Mouse (Mus musculus) heart, embryonic 16.5 days (tissue): ENCODE results near the gene Gm45521. TPM values are rescaled to one million over a fixed set of nuclear protein-coding genes. Genes with fewer than 3 reads are reported as not detected.
A peak's percentile ranks its signal among the peaks of the same experiment; 100 is the strongest.

Source experiments
- ATAC-seq: fragments of 200-750 bp; cut with Nextera tagmentation; replicated peaks from 2 replicates; pipeline ENCODE4 v1.8.0; 2017; ENCODE audit warnings: moderate number of reproducible peaks; ENCODE audit not compliant: insufficient read depth, low FRiP score; ENCODE audit errors: extremely low read depth
- H3K27ac ChIP-seq: fragments of 300-500 bp; sonication (generic); 2 replicates; pipeline ENCODE4 v1.5.1; 2014; ENCODE audit warnings: mild to moderate bottlenecking, low read length, control low read depth, moderate library complexity
- H3K27me3 ChIP-seq: fragments of 300-500 bp; sonication (generic); 2 replicates; pipeline ENCODE4 v1.6.1; 2014; ENCODE audit warnings: low read length, mixed read lengths; ENCODE audit not compliant: control insufficient read depth, insufficient read depth
- H3K36me3 ChIP-seq: fragments of 300-500 bp; sonication (generic); 2 replicates; pipeline ENCODE4 v1.6.1; 2014; ENCODE audit not compliant: control insufficient read depth, insufficient read depth
- H3K4me1 ChIP-seq: fragments of 300-500 bp; sonication (generic); 2 replicates; pipeline ENCODE4 v1.6.1; 2014; ENCODE audit warnings: low read length, mixed read lengths; ENCODE audit not compliant: control insufficient read depth, insufficient read depth
- H3K4me2 ChIP-seq: fragments of 300-500 bp; sonication (generic); 2 replicates; pipeline ENCODE4 v1.6.1; 2014; ENCODE audit warnings: low read depth, mild to moderate bottlenecking, control low read depth, low read length
- H3K4me3 ChIP-seq: fragments of 300-500 bp; sonication (generic); 2 replicates; pipeline ENCODE4 v1.5.1; 2014; ENCODE audit warnings: mild to moderate bottlenecking, control low read depth, low read length
- H3K9ac ChIP-seq: fragments of 300-500 bp; sonication (generic); 2 replicates; pipeline ENCODE4 v1.6.1; 2014; ENCODE audit warnings: low read length, control low read depth
- H3K9me3 ChIP-seq: fragments of 300-500 bp; sonication (generic); replicated peaks from 2 replicates; pipeline ENCODE4 v1.6.1; 2016; ENCODE audit warnings: low read length; ENCODE audit not compliant: control insufficient read depth
- WGBS: fragments of 180-500 bp; shearing (Covaris S2); extraction: QIAGEN DNeasy Blood & Tissue Kit; methylation state at CpG from one replicate; pipeline ENCODE4 v1.1.7; 2014; 5-methylcytosine and 5-hydroxymethylcytosine counted together
- polyA plus RNA-seq: library from polyadenylated mRNA; unstranded; fragments of >200 nt; fragmentation: Nextera tagmentation; extraction: Ambion mirVana; gene quantifications from 2 replicates; pipeline ENCODE4 v1.2.1, GENCODE M21; 2015

The Gm45521 gene
- polyA plus RNA-seq, 1 experiment from 2014 or later, result not detected

GRCm38 (mm10) chr14:7962626-7963025, 5.5 kb downstream of the Gm45521 start:
- H3K27me3 ChIP-seq, result no peaks in the 10 kb centered on the region
- WGBS, result 75% methylated on average over 2 of the region's 2 CpGs

GRCm38 (mm10) chr14:7963160-7963559, 6.1 kb downstream of the Gm45521 start:
- H3K9me3 ChIP-seq, result no peaks in the 10 kb centered on the region
- no peaks in the 10 kb centered on the region for H3K36me3 ChIP-seq
- H3K4me3 ChIP-seq, result no peak overlapping the region
- ATAC-seq, result no peak
- H3K27me3 ChIP-seq, result no peaks in the 10 kb centered on the region
- 54% methylated on average over 7 of the region's 7 CpGs for WGBS
- no peak overlapping the region for H3K27ac ChIP-seq
- H3K4me1 ChIP-seq, result peaks cover 10% of the 10 kb centered on the region
- no peak overlapping the region for H3K9ac ChIP-seq
- no peak overlapping the region for H3K4me2 ChIP-seq

More at GRCm38 (mm10) chr14:7962626-7963025, 5.5 kb downstream of the Gm45521 start:
- no peaks in the 10 kb centered on the region for H3K36me3 ChIP-seq
- peaks cover 10% of the 10 kb centered on the region for H3K4me1 ChIP-seq
- no peak overlapping the region for H3K9ac ChIP-seq
- H3K4me3 ChIP-seq, result no peak overlapping the region
- ATAC-seq, result no peak
- H3K4me2 ChIP-seq, result no peak overlapping the region
- H3K9me3 ChIP-seq, result no peaks in the 10 kb centered on the region
- no peak overlapping the region for H3K27ac ChIP-seq

GRCm38 (mm10) chr14:7964219-7964889, 7.3 kb downstream of the Gm45521 start:
- Histone ChIP-seq H3K9ac (no peak overlapping the region), H3K36me3 (no peaks in the 10 kb centered on the region), H3K4me2 (no peak overlapping the region), H3K4me1 (peaks cover 8% of the 10 kb centered on the region), H3K27ac (no peak overlapping the region), H3K9me3 (no peaks in the 10 kb centered on the region), H3K4me3 (no peak overlapping the region), H3K27me3 (no peaks in the 10 kb centered on the region)
- 0 out of 2 replicates have a peak, but pooled peaks have one; percentile 16 for ATAC-seq
- 53% methylated on average over 11 of the region's 11 CpGs for WGBS

GRCm38 (mm10) chr14:7971889-7972493, 14.9 kb downstream of the Gm45521 start:
- H3K4me1 ChIP-seq, result no peaks in the 10 kb centered on the region
- no peak overlapping the region for H3K4me3 ChIP-seq
- WGBS, result 52% methylated on average over 10 of the region's 10 CpGs
- H3K9ac ChIP-seq, result no peak overlapping the region
- no peaks in the 10 kb centered on the region for H3K36me3 ChIP-seq
- no peak for ATAC-seq
- no peak overlapping the region for H3K27ac ChIP-seq
- H3K27me3 ChIP-seq, result no peaks in the 10 kb centered on the region
- H3K4me2 ChIP-seq, result no peak overlapping the region
- no peaks in the 10 kb centered on the region; the same call in 1 of the 2 replicates for H3K9me3 ChIP-seq

GRCm38 (mm10) chr14:7974643-7975042, 17.6 kb downstream of the Gm45521 start:
- Histone ChIP-seq H3K4me1 (no peaks in the 10 kb centered on the region), H3K4me2 (no peak overlapping the region), H3K36me3 (no peaks in the 10 kb centered on the region), H3K9ac (no peak overlapping the region), H3K27me3 (no peaks in the 10 kb centered on the region), H3K27ac (no peak overlapping the region), H3K4me3 (no peak overlapping the region), H3K9me3 (no peaks in the 10 kb centered on the region; the same call in 1 of the 2 replicates)
- 84% methylated on average over 1 of the region's 1 CpGs for WGBS
- ATAC-seq, result no peak

- H3K36me3 ChIP-seq, result no peaks in the 10 kb centered on the region
- H3K4me1 ChIP-seq, result no peaks in the 10 kb centered on the region
- no peak overlapping the region for H3K9ac ChIP-seq
- H3K4me3 ChIP-seq, result no peak overlapping the region
- H3K27ac ChIP-seq, result no peak overlapping the region
- WGBS, result 79% methylated on average over 6 of the region's 6 CpGs
- no peak overlapping the region for H3K4me2 ChIP-seq
- no peaks in the 10 kb centered on the region; the same call in 1 of the 2 replicates for H3K9me3 ChIP-seq
- ATAC-seq, result no peak
- H3K27me3 ChIP-seq, result no peaks in the 10 kb centered on the region
These were observed 18.1 kb downstream of the Gm45521 start for GRCm38 (mm10) chr14:7975177-7975576.

GRCm38 (mm10) chr14:7977471-7977870, 20.4 kb downstream of the Gm45521 start:
- no peak for ATAC-seq
- 77% methylated on average over 1 of the region's 1 CpGs for WGBS
- H3K4me2 ChIP-seq, result no peak overlapping the region
- H3K27me3 ChIP-seq, result no peaks in the 10 kb centered on the region
- no peak overlapping the region for H3K9ac ChIP-seq
- H3K27ac ChIP-seq, result no peak overlapping the region
- H3K4me1 ChIP-seq, result no peaks in the 10 kb centered on the region
- H3K4me3 ChIP-seq, result no peak overlapping the region
- H3K36me3 ChIP-seq, result no peaks in the 10 kb centered on the region
- no peaks in the 10 kb centered on the region; the same call in 1 of the 2 replicates for H3K9me3 ChIP-seq

GRCm38 (mm10) chr14:7978183-7978582, 21.1 kb downstream of the Gm45521 start:
- Histone ChIP-seq H3K4me3 (no peak overlapping the region), H3K27me3 (no peaks in the 10 kb centered on the region), H3K36me3 (no peaks in the 10 kb centered on the region), H3K9me3 (no peaks in the 10 kb centered on the region; the same call in 1 of the 2 replicates), H3K27ac (no peak overlapping the region), H3K9ac (no peak overlapping the region), H3K4me1 (no peaks in the 10 kb centered on the region), H3K4me2 (no peak overlapping the region)
- no peak for ATAC-seq
- 72% methylated on average over 1 of the region's 1 CpGs for WGBS

GRCm38 (mm10) chr14:7981226-7981625, 24.1 kb downstream of the Gm45521 start:
- Histone ChIP-seq H3K9me3 (no peaks in the 10 kb centered on the region; the same call in 1 of the 2 replicates), H3K9ac (no peak overlapping the region), H3K36me3 (no peaks in the 10 kb centered on the region), H3K27ac (no peak overlapping the region), H3K4me2 (no peak overlapping the region), H3K4me1 (no peaks in the 10 kb centered on the region), H3K27me3 (no peaks in the 10 kb centered on the region), H3K4me3 (no peak overlapping the region)
- 96% methylated on average over 1 of the region's 1 CpGs for WGBS
- no peak for ATAC-seq
